Mouse (Mus musculus) left cerebral cortex, adult 8-10 months (tissue): ENCODE results near the gene Ccdc141. TPM values are rescaled to one million over a fixed set of nuclear protein-coding genes. Genes with fewer than 3 reads are reported as not detected.

ENCODE experiments used
- DNase-seq, 2 experiments: peaks; one replicate each; pipeline ENCODE4 v3.0.0; 2022; ENCODE audit warnings: low spot score in 2 of 2
- total RNA-seq, 4 experiments: library from RNA; stranded (reverse); gene quantifications; 2 replicates each; pipeline ENCODE4 v1.2.4; 2022

Ccdc141 gene
- 10 to 100 TPM; 19.5 to 27.3 (median 21.1) TPM for total RNA-seq

DNA sequence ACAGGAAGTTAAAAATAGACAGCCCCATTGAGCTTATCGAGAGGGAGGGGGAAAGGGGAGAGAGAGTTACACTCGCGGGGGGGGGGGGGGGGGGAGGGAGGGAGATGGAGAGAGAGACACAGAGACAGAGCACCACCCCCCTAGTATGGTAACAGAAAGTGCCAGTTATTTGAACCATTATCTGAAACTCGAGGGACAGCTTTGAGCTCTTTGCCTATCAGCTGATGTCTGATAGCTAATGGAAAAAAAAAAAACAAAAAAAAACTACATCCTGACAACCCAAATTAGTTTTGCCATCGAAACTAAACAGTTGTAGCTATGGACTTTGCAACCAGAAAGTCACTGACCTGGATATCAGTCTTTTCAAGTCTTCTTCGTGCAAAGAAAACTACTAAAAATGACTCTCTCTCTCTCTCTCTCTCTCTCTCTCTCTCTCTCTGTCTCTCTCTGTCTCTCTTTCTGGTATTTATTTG is at the start of gene Ccdc141:
Gene Ccdc141, minus strand, starts transcription at position 4 of the 473 bp plus-strand sequence.
- DNase-seq: no peak

DNA sequence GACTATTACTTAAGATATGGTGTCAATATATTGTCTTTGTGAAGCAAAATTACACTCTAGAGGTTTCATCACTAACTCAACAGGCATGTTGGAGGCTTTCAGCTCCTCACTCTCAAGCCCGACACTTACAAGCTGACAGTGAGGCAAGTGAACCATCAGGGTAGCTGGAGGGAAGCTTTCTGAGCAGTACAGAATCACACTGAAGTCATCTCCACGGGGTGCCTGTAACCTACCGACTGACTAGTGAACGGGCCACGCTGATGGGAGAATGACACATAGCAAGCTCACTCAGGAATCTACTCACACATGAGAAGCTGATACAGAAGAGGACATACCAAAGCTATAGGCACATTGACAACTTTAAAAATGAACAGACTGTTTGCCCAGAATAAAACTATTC is 42.4 kb upstream of the Ccdc141 start:
- DNase-seq: no peak

DNA sequence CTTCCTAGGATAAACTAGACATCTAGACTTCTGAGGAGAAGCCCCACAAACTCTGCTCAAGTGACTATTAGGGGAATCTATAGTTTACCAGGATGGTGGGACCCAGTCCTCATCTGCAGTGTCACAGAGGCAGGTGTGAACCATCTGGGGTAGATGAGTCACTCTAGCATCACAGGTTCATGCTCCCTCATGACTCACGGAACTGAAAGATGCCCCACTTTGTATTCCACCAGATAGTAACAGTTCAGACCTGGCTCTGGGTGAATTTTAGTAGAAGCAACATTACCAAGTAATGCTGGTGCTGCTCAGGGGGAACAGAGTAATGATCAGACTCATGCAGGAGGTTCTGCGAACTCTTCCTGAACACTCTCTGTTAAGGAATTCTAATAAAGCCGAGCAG is 36.5 kb upstream of the Ccdc141 start:
- DNase-seq: no peak

DNA sequence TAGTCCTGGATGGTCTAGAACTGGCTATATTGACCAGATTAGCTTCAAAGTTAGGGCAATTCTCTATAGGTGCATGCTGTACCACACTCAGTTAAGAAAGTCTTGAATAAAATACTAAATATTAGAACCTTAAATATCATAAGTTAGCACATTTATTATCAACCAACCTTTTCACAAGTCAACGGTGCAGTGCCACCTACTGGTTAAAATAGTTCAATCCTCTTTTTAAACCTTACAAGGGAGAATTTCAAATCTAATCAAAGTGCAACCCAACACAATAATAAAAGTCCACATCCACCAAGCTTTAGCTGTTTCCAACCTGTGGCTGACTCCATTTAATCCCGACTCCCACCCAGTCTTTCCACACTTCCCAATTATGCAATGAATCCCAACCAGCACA is 33.5 kb upstream of the Ccdc141 start:
- DNase-seq: no peak

DNA sequence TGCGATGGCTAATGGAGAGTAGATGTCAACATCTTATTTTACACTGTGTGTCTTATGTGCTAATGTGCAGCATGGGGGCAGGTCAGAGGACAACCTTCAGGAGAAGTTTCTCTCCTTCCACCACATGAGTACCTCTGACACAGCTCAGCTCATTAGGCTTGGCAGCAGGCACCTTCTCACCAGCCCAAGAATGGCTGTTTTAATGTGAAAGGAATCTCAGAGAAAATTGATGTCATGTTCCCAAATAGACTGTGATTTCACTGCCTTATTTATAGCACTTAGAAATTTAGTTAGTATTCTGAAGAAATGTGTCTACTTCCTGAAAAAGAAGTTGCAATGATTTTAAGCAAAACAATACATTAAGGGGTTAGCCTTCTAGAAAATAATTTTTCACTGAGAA is 31.5 kb upstream of the Ccdc141 start:
- no peak for DNase-seq

DNA sequence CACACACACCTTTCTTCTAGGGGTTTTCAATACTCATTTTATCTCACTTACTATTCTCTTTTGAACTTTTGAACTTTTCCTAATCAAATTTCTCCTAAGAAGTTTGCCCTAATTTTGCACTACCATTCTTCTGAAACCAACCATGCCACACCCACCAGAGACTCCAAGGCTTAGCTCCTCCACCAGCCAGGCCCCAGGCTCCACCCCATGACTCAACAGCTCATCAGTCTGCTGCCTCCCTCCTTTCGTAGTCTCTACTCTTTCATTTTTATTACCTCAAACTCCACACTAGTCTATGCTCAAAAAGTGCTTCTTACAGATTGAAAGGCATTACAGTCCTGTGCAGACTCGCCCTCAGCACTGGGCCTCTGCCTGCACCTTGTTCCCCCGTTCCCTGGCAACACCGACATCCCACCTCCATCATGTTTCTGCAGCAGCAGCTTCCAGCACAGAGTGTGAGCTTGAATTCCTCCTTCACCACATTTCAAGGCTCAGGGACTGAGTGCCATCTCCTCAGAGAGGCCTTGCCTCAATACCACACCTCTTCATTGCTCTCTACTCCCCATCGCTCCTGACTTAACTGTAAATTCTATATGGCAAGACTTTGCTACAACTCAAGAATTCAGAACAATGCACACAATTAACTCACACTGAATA is 30.6 kb upstream of the Ccdc141 start:
- no peak for DNase-seq

DNA sequence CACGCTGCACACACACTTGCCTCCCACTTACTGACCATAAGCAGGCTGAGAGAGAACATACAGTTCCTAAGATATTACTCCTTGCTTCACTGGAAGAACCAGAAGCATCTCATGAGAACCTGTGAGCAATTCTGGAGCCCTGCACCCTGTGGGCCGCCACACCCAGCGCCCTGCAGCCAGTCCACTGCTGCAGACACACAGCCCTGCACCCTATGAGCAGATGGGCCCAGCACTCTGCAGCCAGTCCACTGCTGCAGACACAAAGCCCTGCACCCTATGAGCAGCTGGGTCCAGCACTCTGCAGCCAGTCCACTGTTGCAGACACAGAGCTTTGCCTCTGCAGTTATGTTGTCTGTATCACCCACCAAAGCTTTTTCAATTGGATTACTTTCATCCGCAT is 29.9 kb upstream of the Ccdc141 start:
- DNase-seq: no peak

DNA sequence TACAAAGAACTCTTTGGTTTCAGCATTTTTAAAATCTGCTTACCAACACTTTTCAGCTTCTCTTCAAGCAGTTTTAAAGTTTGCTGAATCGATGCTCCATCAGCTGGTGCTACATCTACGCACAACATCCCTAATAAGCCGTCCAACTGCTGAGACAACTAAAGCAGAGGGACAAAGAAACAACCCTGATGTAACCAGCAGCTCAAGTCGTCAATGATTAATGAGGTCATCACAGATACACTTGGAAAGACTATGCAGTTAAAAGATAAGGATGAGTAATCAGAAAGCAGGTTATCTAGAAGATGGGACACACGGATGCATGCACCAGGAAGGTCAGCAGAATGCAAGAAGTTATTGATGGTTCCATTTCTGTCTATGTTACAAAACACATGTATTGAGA is 27.8 kb upstream of the Ccdc141 start:
- DNase-seq: no peak

DNA sequence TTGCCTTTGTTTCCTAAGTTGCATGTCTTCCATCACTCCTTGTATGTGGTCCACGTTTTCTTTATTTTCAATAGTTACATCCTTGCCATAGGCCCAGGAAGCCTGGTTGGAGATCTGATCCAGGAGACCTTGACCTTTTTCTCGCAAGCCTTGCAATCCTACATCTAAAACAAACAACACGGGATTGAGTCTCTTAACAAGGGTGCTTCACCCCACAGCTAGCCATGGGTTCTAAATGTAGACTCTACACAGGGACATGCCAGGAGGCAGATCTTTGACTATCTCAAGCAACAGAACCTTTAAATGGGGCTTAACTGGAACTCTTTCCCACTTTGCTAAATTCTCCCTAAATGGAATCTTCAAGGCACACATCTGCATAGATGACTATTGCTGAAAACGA is 26.4 kb upstream of the Ccdc141 start:
- DNase-seq: no peak

DNA sequence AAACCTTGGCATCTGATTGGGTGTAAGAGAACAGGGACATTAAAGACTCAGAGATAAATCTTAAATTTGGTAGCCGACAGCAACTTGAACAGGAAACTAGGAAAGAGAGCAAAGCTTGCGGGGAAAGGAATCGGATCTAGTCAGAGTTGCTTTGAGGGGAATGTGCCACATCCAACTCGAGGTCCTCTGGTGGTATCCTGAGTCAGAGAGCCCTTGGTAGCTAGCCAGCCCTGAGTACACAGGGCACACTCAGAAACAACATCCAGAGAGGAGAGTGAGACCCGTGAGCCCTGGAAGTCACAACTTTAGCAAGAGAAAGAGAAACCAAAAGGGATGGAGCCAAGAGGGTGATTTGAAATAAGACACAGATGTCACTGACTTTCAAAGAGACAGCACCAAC is 24.6 kb upstream of the Ccdc141 start:
- no peak for DNase-seq

DNA sequence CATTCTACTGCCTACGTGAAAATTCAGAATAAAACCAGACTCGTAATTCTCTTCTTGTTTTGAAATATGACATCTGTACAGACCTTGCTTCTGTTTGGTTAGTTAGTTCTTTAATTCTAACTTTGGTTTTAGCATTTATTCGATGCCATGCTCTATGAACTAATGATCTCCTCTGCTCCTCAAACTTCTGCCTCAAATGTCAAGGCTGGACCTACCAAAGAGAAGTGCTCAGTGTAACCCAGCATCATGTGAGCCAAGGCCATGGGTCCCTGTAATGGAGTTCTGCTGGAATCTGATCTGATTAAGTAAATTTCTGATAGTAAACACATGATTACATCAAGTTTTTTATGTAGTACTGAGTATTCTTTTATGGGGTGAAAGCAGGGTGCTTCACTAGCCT is 21.4 kb upstream of the Ccdc141 start:
- DNase-seq: no peak

DNA sequence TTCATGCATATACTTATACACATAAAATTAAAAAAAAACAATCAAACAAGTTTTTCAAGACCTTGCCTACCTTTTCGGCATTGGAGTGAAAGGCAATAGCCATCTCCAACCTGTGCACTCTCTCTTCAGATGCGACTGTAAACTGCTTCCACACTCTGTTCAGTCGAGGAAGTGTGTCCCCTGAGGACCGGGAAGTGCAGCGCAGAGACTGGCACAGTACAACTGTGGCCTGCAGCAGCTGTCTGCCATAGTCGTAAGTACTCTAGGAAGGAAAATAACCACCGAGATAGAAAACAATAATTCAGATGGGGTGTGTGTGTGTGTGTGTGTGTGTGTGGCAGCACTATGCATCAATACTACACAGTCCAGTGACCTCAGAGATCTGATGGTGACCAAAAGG is 20.5 kb upstream of the Ccdc141 start:
- no peak for DNase-seq

DNA sequence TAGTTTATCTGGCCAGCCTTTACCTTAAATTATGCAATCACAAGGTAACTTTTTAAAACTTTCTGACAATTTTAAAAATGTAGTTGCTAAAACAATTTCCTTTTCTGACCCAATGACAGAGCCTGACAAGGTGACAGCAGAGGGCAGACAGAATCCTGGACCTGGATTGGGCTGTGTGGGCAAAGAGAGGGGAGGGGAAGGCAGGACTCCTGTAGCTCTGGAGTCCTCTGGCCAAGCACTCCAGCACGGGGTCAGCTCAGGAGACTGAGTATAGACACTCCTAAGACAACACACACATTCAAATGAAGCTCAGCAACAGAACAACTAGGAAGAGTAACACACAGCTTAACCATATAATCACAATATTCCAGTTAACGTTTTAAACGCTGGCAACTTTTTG is 19.9 kb upstream of the Ccdc141 start:
- no peak for DNase-seq

DNA sequence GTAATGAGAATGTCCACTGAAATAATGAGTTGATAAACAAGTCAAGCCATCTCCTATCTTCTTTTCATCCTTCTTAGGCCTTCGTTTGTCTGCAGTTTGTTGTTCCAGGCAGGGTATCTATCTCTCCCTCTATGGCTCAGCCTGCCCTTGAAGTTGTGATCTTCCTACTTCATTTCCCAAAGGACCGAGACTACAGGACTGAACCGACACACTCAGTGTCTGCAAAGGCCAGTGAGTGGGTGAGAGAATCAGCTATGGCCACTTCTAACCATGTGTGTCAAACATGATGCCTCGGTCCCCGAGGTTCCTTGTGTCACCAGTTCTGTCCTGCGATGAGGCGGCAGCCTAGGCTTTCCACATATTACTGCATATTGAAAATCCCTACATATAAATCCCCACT is 19.2 kb upstream of the Ccdc141 start:
- DNase-seq: no peak

DNA sequence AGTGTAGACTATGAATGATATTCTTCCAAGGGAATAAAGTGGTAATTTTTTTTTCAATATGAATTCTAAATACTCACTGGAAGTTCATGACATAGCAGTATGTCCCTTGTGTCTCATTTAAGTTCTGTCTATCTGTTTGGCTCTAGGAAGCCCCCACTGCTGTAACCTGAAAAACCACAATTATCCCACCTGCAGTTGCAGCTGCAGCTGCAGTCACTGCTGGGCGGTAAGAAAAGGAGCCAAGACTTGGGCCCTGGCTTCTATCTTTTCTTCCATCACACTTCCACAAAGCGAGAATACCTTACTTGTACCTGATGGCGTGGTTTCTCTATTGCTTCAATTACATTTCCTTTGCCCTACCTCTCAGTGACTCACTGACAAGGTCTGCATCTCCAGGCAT is 17.1 kb upstream of the Ccdc141 start:
- no peak for DNase-seq

DNA sequence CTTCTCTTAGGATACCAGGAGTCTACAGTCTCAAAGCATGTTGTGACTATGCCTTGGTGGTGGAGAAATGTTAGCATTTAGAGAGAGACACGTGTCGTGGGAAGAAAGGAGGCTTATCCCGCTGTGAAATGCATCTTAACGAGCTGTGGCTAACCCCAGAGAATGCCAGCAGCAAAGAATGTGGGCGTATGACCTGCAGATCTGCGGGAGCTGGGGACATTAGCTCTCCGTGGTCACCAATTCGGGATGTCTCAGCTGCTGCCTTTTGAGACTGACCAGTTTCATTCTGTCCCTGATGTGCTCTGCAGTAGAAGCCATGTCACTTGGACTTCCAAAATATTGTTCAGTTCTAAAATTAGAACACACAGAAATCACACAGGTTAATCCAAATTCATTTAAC is 16.5 kb upstream of the Ccdc141 start:
- DNase-seq: no peak

DNA sequence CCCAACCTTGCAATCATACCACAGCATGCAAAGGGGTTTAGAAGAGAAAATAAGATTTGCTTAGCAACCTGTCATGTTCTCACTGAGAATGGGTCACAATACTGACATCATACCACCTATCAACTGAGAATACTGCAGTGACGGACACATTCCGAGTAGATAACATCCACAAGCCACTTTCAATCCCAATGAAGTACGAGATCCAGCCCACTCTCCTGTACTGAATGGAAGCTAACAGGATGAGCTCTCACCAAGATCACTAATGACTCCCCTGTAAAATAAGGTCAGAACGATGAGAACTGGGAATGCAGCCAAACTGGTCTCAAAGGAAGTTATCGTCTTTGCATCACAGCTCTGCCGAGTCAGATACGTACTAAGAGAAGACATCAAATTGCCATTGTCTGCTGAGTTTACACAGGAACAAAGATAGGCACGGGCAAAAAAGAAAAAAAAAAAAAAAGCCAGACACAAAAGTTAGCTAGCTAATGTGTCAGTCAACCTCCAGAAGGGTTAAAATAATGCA is 13.7 kb upstream of the Ccdc141 start:
- DNase-seq: no peak

DNA sequence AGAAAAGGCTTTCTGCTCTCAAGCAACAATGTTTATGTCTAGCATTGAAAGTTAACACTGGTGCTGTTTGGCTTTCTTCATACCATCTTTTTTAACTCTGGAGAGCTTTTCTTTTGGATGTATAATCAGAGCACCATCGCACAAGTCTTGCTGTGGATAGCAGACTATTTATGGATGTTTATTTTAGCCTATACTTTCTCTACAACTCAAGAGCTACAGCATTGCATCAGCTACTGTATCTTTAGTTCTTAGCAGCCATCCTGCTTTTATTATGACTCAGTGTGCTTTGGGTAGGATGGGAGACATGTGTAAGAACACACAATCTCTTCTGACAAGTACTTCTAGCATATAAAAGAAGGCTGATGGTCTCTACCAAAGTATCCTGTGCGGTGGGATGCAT is 13.2 kb upstream of the Ccdc141 start:
- no peak for DNase-seq

DNA sequence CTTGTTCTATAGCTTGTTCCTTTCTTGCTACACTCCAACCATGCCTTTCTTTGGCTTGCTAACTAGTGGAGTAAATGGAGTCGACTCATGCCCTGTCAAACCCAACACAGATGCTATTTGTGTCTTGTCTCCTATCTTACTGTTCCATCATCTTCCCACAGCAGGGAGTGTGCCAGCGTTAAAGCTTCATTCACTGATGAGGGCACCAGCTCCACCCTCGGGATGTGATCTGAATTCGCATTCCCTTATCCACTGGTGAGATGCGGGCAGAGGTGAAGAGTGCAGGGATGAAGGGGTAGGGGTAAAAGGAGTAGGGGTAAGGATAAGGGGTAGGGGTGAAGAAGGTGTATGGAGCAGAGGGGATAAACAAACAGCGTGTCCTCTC is 12.6 kb upstream of the Ccdc141 start:
- DNase-seq: no peak

DNA sequence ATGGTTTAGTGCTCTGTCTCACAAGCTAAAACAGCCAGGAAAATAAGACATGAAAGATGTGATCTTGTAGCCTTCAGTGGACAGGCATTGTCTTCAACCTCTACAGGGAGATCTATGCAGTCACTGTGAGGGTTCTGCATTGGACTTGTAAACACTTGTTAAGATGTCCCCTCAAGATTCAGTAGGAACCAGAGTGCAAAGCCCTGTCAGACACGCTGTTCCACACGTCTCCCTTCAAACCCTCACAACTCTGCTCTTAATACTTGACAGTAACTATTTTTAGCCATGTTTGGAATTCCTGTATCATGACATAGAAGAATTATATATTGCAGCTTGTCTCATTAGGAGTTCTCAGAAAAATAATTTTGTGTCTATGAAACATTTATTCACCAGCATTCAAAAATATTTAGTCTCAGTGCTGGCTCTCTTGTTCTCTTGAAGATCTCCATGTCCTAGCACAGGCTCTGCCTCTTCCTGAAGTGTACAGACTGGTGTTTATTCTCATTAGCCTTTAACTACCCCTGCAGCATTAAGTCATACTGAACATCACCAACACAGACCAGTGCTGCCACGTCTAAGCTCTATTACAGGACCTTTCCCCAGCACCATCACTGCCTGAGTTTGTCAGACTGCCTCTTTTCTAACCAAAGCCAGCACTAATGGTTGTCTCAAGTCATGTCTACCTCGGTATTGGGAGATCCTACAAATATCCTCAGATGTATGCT is 12.0 kb upstream of the Ccdc141 start:
- DNase-seq: no peak

DNA sequence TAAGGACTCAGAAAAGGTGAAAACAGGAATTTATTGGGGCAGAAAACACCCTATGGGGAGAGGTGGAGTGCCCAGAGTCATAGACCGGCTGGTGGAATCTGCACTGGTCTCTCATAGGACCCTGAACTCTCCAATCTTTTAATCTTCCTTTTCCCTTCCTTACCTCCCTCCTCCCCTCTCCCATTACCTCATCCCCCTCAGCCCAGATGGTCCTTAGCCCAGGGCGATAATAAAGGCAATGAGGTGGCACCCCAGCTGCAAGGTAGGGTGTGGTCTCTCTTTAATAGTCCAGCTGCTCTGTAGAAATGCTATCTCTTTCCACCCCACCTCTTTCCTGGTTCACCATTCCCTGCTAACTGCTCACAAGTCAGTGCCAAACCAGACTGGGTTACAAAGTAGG is 7.0 kb upstream of the Ccdc141 start:
- DNase-seq: no peak

DNA sequence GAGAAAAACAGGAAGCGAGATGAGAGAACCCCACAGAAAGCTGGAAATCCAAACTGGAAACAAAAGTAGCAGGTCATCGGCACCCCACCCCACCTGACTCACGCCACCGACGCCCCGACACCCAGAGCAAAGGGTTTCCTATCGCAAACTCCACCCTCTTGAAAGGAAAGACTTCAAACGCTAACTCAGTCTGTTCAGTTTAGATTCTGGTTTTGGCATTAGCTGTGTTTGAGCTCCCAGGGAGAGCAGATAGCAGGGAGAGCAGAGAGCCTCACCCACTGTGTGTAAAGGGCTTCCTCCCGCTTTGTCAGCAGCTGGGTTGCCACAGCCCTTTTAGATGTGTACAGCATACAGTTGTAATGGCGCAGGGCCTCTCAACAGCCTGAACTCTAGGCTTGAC is 6.0 kb upstream of the Ccdc141 start:
- no peak for DNase-seq

DNA sequence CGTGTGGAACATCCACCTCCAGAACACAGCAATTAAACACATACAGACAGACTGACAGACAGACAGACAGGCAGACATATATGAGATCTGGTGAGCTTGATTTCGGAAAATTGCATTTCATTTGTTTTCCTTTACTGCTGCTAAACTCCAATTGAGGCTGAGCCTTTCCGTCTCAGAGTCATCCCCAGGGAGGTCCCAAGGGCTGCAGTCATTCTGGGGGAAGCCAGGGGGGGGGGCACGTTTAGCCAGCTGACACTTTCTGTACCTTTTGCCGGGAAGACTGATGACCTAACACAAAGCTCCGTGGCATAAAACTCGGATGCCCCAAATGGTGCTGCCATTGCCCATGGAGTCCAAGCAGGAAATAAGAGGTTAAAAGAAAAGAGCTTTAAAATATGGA is 5.0 kb upstream of the Ccdc141 start:
- no peak for DNase-seq
